19 mouse cellular contexts compared by ENCODE assay signal in genomic region chr5:92321631-92322400, GRCm38 (mm10). TPM values are rescaled to one million over a fixed set of nuclear protein-coding genes. Genes with fewer than 3 reads are reported as not detected.
DNase-seq lines count a peak whose midpoint lies in the region; ATAC-seq and TF ChIP-seq lines count a peak whose summit lies in the region.
"Had no signal": no experiment of that assay in that cellular context is flagged by ENCODE, and none has a peak within 500 bp of the region (broad histone marks: within the 10 kb centered on the region; RNA-seq: fewer than 3 reads in every experiment).

No protein-coding gene starts in this region.

- H3K4me2 ChIP-seq in liver, embryonic 11.5 days: no peak overlapping the region
- H3K4me2 ChIP-seq: forebrain, embryonic 15.5 days; hindbrain, embryonic 12.5 days; limb, embryonic 13.5 days; neural tube, embryonic 12.5 days; stomach, embryonic 15.5 days had no signal

- 53% methylated on average over 8 of the region's 8 CpGs for WGBS in liver, adult 2 months
- WGBS in liver, embryonic 11.5 days: 70% methylated on average over 8 of the region's 8 CpGs

- H3K27me3 ChIP-seq in liver, adult 2 months (ENCODE audit: control insufficient read depth, insufficient read depth, low read length): no peaks in the 10 kb centered on the region
- no peaks in the 10 kb centered on the region for H3K27me3 ChIP-seq in liver, embryonic 11.5 days (replicated peaks; ENCODE audit: control insufficient read depth, insufficient read depth, low read length)
- H3K27me3 ChIP-seq: forebrain, embryonic 15.5 days; hindbrain, embryonic 12.5 days; limb, embryonic 13.5 days; neural tube, embryonic 12.5 days; stomach, embryonic 15.5 days had no signal

- H3K4me1 ChIP-seq in liver, adult 2 months (ENCODE audit: control insufficient read depth, insufficient read depth, low read length): peaks cover 18% of the 10 kb centered on the region
- H3K4me1 ChIP-seq in liver, embryonic 11.5 days (replicated peaks; ENCODE audit: control insufficient read depth, insufficient read depth, low read length): no peaks in the 10 kb centered on the region
- 0 out of 2 replicates have a peak, but pooled peaks cover 5% of the 10 kb centered on the region for H3K4me1 ChIP-seq in embryonic fibroblast, embryonic 13.5 days (ENCODE audit: control insufficient read depth, insufficient read depth, low read length)
- H3K4me1 ChIP-seq: forebrain, embryonic 15.5 days; hindbrain, embryonic 12.5 days; neural tube, embryonic 12.5 days had no signal

- H3K79me2 ChIP-seq in liver, adult 2 months (ENCODE audit: control insufficient read depth, insufficient read depth, low read length): no peaks in the 10 kb centered on the region

- intact Hi-C loops in gastrocnemius, adult 2 months (cut with DNase I): no loop called here

- no peak for DNase-seq in gastrocnemius, adult 2 months
- DNase-seq in gastrocnemius, postnatal 4 days (ENCODE audit: low spot score in 2 of 2): no peak
- DNase-seq in liver, adult 2 months (ENCODE audit: extremely low read depth, low read depth, low spot score): peak; percentile 70
- no peak for DNase-seq in liver, embryonic 11.5 days (ENCODE audit: low spot score)
- peak; percentile 52 for DNase-seq in kidney, postnatal 10 days
- no peak for DNase-seq in urinary bladder, postnatal 14 days (ENCODE audit: low spot score)
- no peak for DNase-seq in Muller cell, postnatal 12 days (ENCODE audit: inconsistent ontology term)
- DNase-seq: cerebellum, adult 11 months; cerebellum, postnatal 25 days had no signal

- no peak overlapping the region for H3K4me3 ChIP-seq in gastrocnemius, adult 2 months
- H3K4me3 ChIP-seq in liver, adult 2 months (ENCODE audit: insufficient read depth, low read depth, low read length): no peak overlapping the region
- no peak overlapping the region for H3K4me3 ChIP-seq in liver, embryonic 11.5 days (ENCODE audit: low read depth, low read length)
- no peak overlapping the region for H3K4me3 ChIP-seq in embryonic fibroblast, embryonic 13.5 days (ENCODE audit: insufficient read depth, low read length)
- H3K4me3 ChIP-seq: forebrain, embryonic 15.5 days; hindbrain, embryonic 12.5 days; limb, embryonic 13.5 days; neural tube, embryonic 12.5 days; stomach, embryonic 15.5 days had no signal

- H3K36me3 ChIP-seq in liver, adult 2 months (ENCODE audit: control insufficient read depth, insufficient read depth, low read length): no peaks in the 10 kb centered on the region
- no peaks in the 10 kb centered on the region for H3K36me3 ChIP-seq in liver, embryonic 11.5 days (ENCODE audit: control insufficient read depth, insufficient read depth, low read length)
- H3K36me3 ChIP-seq: forebrain, embryonic 15.5 days; hindbrain, embryonic 12.5 days; limb, embryonic 13.5 days; neural tube, embryonic 12.5 days; stomach, embryonic 15.5 days had no signal

- no peak for TF ChIP-seq CTCF in gastrocnemius, adult 2 months (IDR thresholded peaks at IDR 0.05)
- peak; percentile 38 for TF ChIP-seq CTCF in liver, adult 2 months (IDR thresholded peaks at IDR 0.05; ENCODE audit: low read depth, low read length)
- no peak for TF ChIP-seq CTCF in embryonic fibroblast, embryonic 13.5 days (IDR thresholded peaks at IDR 0.05; ENCODE audit: borderline replicate concordance, insufficient read depth, low read length)

- no peak for ATAC-seq in liver, embryonic 11.5 days (replicated peaks; ENCODE audit: low FRiP score)
- ATAC-seq: forebrain, embryonic 15.5 days had no signal

- TF ChIP-seq POLR2A in liver, adult 2 months (IDR thresholded peaks at IDR 0.05; ENCODE audit: extremely low read depth, insufficient read depth, low read length): no peak
- TF ChIP-seq POLR2A in embryonic fibroblast, embryonic 13.5 days (IDR thresholded peaks at IDR 0.05; ENCODE audit: low read depth, low read length): no peak

- peak overlapping the region; percentile 28; the same call in 1 of the 2 replicates for H3K27ac ChIP-seq in gastrocnemius, adult 2 months
- H3K27ac ChIP-seq in liver, adult 2 months (replicated peaks; ENCODE audit: insufficient read depth, low read depth, low read length): peak overlapping the region; percentile 82
- H3K27ac ChIP-seq in liver, embryonic 11.5 days (ENCODE audit: low read depth, low read length): no peak overlapping the region
- H3K27ac ChIP-seq in embryonic fibroblast, embryonic 13.5 days (ENCODE audit: insufficient read depth, low read length): peak overlapping the region; percentile 50
- H3K27ac ChIP-seq: forebrain, embryonic 15.5 days; hindbrain, embryonic 12.5 days; limb, embryonic 13.5 days; neural tube, embryonic 12.5 days; stomach, embryonic 15.5 days had no signal

- H3K9ac ChIP-seq in liver, adult 2 months (ENCODE audit: low read depth, low read length): no peak overlapping the region
- H3K9ac ChIP-seq in liver, embryonic 11.5 days (ENCODE audit: low read depth, low read length): no peak overlapping the region
- H3K9ac ChIP-seq: forebrain, embryonic 15.5 days; hindbrain, embryonic 12.5 days; limb, embryonic 13.5 days; neural tube, embryonic 12.5 days; stomach, embryonic 15.5 days had no signal

- H3K9me3 ChIP-seq in liver, embryonic 11.5 days (ENCODE audit: control insufficient read depth, low read length): no peaks in the 10 kb centered on the region
- H3K9me3 ChIP-seq: forebrain, embryonic 15.5 days; hindbrain, embryonic 12.5 days; limb, embryonic 13.5 days; neural tube, embryonic 12.5 days; stomach, embryonic 15.5 days had no signal

RNA-seq across cellular contexts. Expression of gene Cxcl9, which starts 6.1 kb away (rescaled TPM):
- total RNA-seq in gastrocnemius, adult 2 months (2021): under 1 TPM; 0.10 to 0.45 TPM
- 1 to 10 TPM; 5.0 to 8.4 TPM for total RNA-seq in gastrocnemius, postnatal 4 days (2021)
- 5.3 and 11.9 TPM in 2 replicates for total RNA-seq in liver, adult 2 months (2014; rRNA removed)
- polyA plus RNA-seq in liver, adult 2 months (2012; rRNA removed): 28.2 and 28.8 TPM in 2 replicates
- not detected in 2 replicates for polyA plus RNA-seq in liver, embryonic 11.5 days (2014; fragmentation: Nextera tagmentation; extraction: Ambion mirVana)
- 0.17 and 0.23 TPM in 2 replicates for polyA plus RNA-seq in embryonic fibroblast, embryonic 13.5 days (2011; ENCODE audit: insufficient read length, low read depth, missing spikeins)
- total RNA-seq: layer of hippocampus, postnatal 10 days had no signal
- polyA plus RNA-seq: forebrain, embryonic 15.5 days; hindbrain, embryonic 12.5 days; intestine, embryonic 14.5 days; lung, embryonic 16.5 days; neural tube, embryonic 12.5 days; stomach, embryonic 15.5 days had no signal

RNA-seq across cellular contexts. Expression of gene Art3, which starts 9.8 kb away (rescaled TPM):
- 100 to 1,000 TPM; 394 to 399 TPM for total RNA-seq in gastrocnemius, adult 2 months (2021)
- 100 to 1,000 TPM; 257 to 310 TPM for total RNA-seq in gastrocnemius, postnatal 4 days (2021)
- 8.5 and 8.6 TPM in 2 replicates for total RNA-seq in liver, adult 2 months (2014; rRNA removed)
- 1.7 and 1.8 TPM in 2 replicates for polyA plus RNA-seq in liver, adult 2 months (2012; rRNA removed)
- 1.1 and 1.8 TPM in 2 replicates for polyA plus RNA-seq in liver, embryonic 11.5 days (2014; fragmentation: Nextera tagmentation; extraction: Ambion mirVana)
- not detected in 2 replicates for polyA plus RNA-seq in embryonic fibroblast, embryonic 13.5 days (2011; ENCODE audit: insufficient read length, low read depth, missing spikeins)

RNA-seq across cellular contexts. Expression of gene Sdad1, which starts 11.5 kb away (rescaled TPM):
- 10 to 100 TPM; 15.5 to 17.7 TPM for total RNA-seq in gastrocnemius, adult 2 months (2021)
- 10 to 100 TPM; 25.5 to 28.4 TPM for total RNA-seq in gastrocnemius, postnatal 4 days (2021)
- 5.6 and 5.7 TPM in 2 replicates for total RNA-seq in liver, adult 2 months (2014; rRNA removed)
- polyA plus RNA-seq in liver, adult 2 months (2012; rRNA removed): 3.8 and 6.3 TPM in 2 replicates
- 48.7 and 52.9 TPM in 2 replicates for polyA plus RNA-seq in liver, embryonic 11.5 days (2014; fragmentation: Nextera tagmentation; extraction: Ambion mirVana)
- 30.0 and 31.7 TPM in 2 replicates for polyA plus RNA-seq in embryonic fibroblast, embryonic 13.5 days (2011; ENCODE audit: insufficient read length, low read depth, missing spikeins)

RNA-seq across cellular contexts. Expression of gene Cxcl10, which starts 26.9 kb away (rescaled TPM):
- total RNA-seq in gastrocnemius, adult 2 months (2021): not detected
- total RNA-seq in gastrocnemius, postnatal 4 days (2021): 1 to 10 TPM in 1 of 2 experiments, under 1 TPM in 1; 0.76 to 1.0 TPM
- total RNA-seq in liver, adult 2 months (2014; rRNA removed): 1.5 and 2.8 TPM in 2 replicates
- polyA plus RNA-seq in liver, adult 2 months (2012; rRNA removed): 6.7 and 13.2 TPM in 2 replicates
- polyA plus RNA-seq in liver, embryonic 11.5 days (2014; fragmentation: Nextera tagmentation; extraction: Ambion mirVana): 6.0 and 6.5 TPM in 2 replicates
- 6.1 and 7.7 TPM in 2 replicates for polyA plus RNA-seq in embryonic fibroblast, embryonic 13.5 days (2011; ENCODE audit: insufficient read length, low read depth, missing spikeins)
- total RNA-seq: heart, adult 8-10 months; layer of hippocampus, postnatal 10 days had no signal

RNA-seq across cellular contexts. Expression of gene Naaa, which starts 43.8 kb away (rescaled TPM):
- 1 to 10 TPM; 5.5 to 8.5 TPM for total RNA-seq in gastrocnemius, adult 2 months (2021)
- total RNA-seq in gastrocnemius, postnatal 4 days (2021): 10 to 100 TPM; 16.6 to 16.7 TPM
- total RNA-seq in liver, adult 2 months (2014; rRNA removed): 4.4 and 5.0 TPM in 2 replicates
- 4.8 and 5.2 TPM in 2 replicates for polyA plus RNA-seq in liver, adult 2 months (2012; rRNA removed)
- polyA plus RNA-seq in liver, embryonic 11.5 days (2014; fragmentation: Nextera tagmentation; extraction: Ambion mirVana): 4.7 and 6.0 TPM in 2 replicates
- 20.4 and 25.8 TPM in 2 replicates for polyA plus RNA-seq in embryonic fibroblast, embryonic 13.5 days (2011; ENCODE audit: insufficient read length, low read depth, missing spikeins)

Comparison
In these comparisons a context has a peak if more than half of its experiments do, and no peak if none do; other contexts are left out.
1. DNase-seq: peak in liver, adult 2 months (single experiment) and kidney, postnatal 10 days (single experiment); none in gastrocnemius, adult 2 months (single experiment), gastrocnemius, postnatal 4 days (0 of 2), liver, embryonic 11.5 days (single experiment), urinary bladder, postnatal 14 days (single experiment) and Muller cell, postnatal 12 days (single experiment).
2. RNA of gene Art3, which starts 9.8 kb away (total RNA-seq): 394 to 399 TPM in gastrocnemius, adult 2 months and 257 to 310 TPM in gastrocnemius, postnatal 4 days; 8.5 to 8.6 TPM in liver, adult 2 months; every median in the first group is over 10 times any median in the second.